Comparison of ENCODE assay signal across 14 mouse cellular contexts in genomic region chr3:122417466-122417865, GRCm38 (mm10).
"Had no signal": no experiment of that assay in that cellular context is flagged by ENCODE, and none has a peak within 500 bp of the region (broad histone marks: within the 10 kb centered on the region; RNA-seq: fewer than 3 reads in every experiment).

No protein-coding gene starts in this region.

- H3K4me2 ChIP-seq: hindbrain, embryonic 13.5 days; midbrain, embryonic 15.5 days; neural tube, embryonic 12.5 days; stomach, embryonic 15.5 days had no signal

- H3K27ac ChIP-seq: hindbrain, embryonic 13.5 days; hindbrain, postnatal 0 days; limb, embryonic 10.5 days; liver, embryonic 14.5 days; midbrain, embryonic 10.5 days; midbrain, embryonic 15.5 days; neural tube, embryonic 12.5 days; stomach, embryonic 15.5 days had no signal

- H3K9me3 ChIP-seq: hindbrain, embryonic 13.5 days; limb, embryonic 10.5 days; midbrain, embryonic 10.5 days; midbrain, embryonic 15.5 days; neural tube, embryonic 12.5 days; stomach, embryonic 15.5 days had no signal

- H3K27me3 ChIP-seq: midbrain, embryonic 15.5 days; stomach, embryonic 15.5 days had no signal

- H3K36me3 ChIP-seq: hindbrain, embryonic 13.5 days; limb, embryonic 10.5 days; midbrain, embryonic 15.5 days; neural tube, embryonic 12.5 days; stomach, embryonic 15.5 days had no signal

- DNase-seq: lung, adult 2 months; lung, postnatal 10 days; lung, postnatal 4 days; right cerebral cortex, postnatal 4 days; spleen, adult 18-20 months; thymus, postnatal 36 days had no signal

- ATAC-seq: hindbrain, postnatal 0 days; midbrain, embryonic 15.5 days had no signal

- H3K9ac ChIP-seq: hindbrain, embryonic 13.5 days; liver, embryonic 14.5 days; midbrain, embryonic 15.5 days; neural tube, embryonic 12.5 days; stomach, embryonic 15.5 days had no signal

- H3K4me3 ChIP-seq: hindbrain, embryonic 13.5 days; limb, embryonic 10.5 days; midbrain, embryonic 10.5 days; midbrain, embryonic 15.5 days; neural tube, embryonic 12.5 days; stomach, embryonic 15.5 days had no signal
